ENCODE assay signal across 10 mouse cellular contexts in genomic region chr19:5069978-5070377, GRCm38 (mm10). TPM values are rescaled to one million over a fixed set of nuclear protein-coding genes. Genes with fewer than 3 reads are reported as not detected.
DNase-seq lines count a peak whose midpoint lies in the region; ATAC-seq and TF ChIP-seq lines count a peak whose summit lies in the region.
"Had no signal": no experiment of that assay in that cellular context is flagged by ENCODE, and none has a peak within 500 bp of the region (broad histone marks: within the 10 kb centered on the region; RNA-seq: fewer than 3 reads in every experiment).

No protein-coding gene starts in this region.

- ATAC-seq in forebrain, embryonic 12.5 days (ENCODE audit: low FRiP score) = no peak
- no peak for ATAC-seq in forebrain, embryonic 14.5 days
- no peak for ATAC-seq in liver, embryonic 12.5 days
- ATAC-seq in limb, embryonic 14.5 days (ENCODE audit: low FRiP score, low read depth) = no peak

- DNase-seq in forebrain, embryonic 14.5 days (ENCODE audit: low spot score) = no peak
- no peak for DNase-seq in liver
- DNase-seq in limb, embryonic 14.5 days (ENCODE audit: low spot score) = no peak
- DNase-seq in spleen, postnatal 14 days (ENCODE audit: low spot score in 2 of 2) = no peak
- no peak for DNase-seq in ovary, postnatal 10 days (ENCODE audit: low spot score)
- DNase-seq: embryo, embryonic 11 days; thymus, postnatal 36 days had no signal

- peaks cover 54% of the 10 kb centered on the region for H3K4me1 ChIP-seq in forebrain, embryonic 12.5 days
- peaks cover 24% of the 10 kb centered on the region for H3K4me1 ChIP-seq in forebrain, embryonic 14.5 days (ENCODE audit: control insufficient read depth, insufficient read depth, low read length)
- peaks cover 71% of the 10 kb centered on the region for H3K4me1 ChIP-seq in liver, embryonic 12.5 days
- H3K4me1 ChIP-seq in embryonic fibroblast, embryonic 13.5 days (ENCODE audit: control insufficient read depth, insufficient read depth, low read length) = peaks cover 13% of the 10 kb centered on the region
- H3K4me1 ChIP-seq in limb, embryonic 14.5 days (ENCODE audit: control insufficient read depth, insufficient read depth, low read length) = peaks cover 44% of the 10 kb centered on the region

- WGBS in forebrain, embryonic 12.5 days = 89% methylated on average over 7 of the region's 7 CpGs
- 86% methylated on average over 7 of the region's 7 CpGs for WGBS in forebrain, embryonic 14.5 days
- 66% methylated on average over 7 of the region's 7 CpGs for WGBS in liver, embryonic 12.5 days (ENCODE audit: insufficient replicate concordance)
- WGBS in limb, embryonic 14.5 days = 66% methylated on average over 7 of the region's 7 CpGs

- no peak for TF ChIP-seq CTCF in embryonic fibroblast, embryonic 13.5 days (IDR thresholded peaks at IDR 0.05; ENCODE audit: borderline replicate concordance, insufficient read depth, low read length)

- H3K4me2 ChIP-seq in forebrain, embryonic 12.5 days = 0 out of 2 replicates have a peak overlapping the region, but pooled peaks have one; percentile 17
- H3K4me2 ChIP-seq in forebrain, embryonic 14.5 days (ENCODE audit: low read length) = no peak overlapping the region
- H3K4me2 ChIP-seq in liver, embryonic 12.5 days = peak overlapping the region; percentile 92
- peak overlapping the region; percentile 94 for H3K4me2 ChIP-seq in limb, embryonic 14.5 days (replicated peaks; ENCODE audit: low read depth, low read length, severe bottlenecking)

- peak; percentile 64 for TF ChIP-seq POLR2A in embryonic fibroblast, embryonic 13.5 days (IDR thresholded peaks at IDR 0.05; ENCODE audit: low read depth, low read length)
- TF ChIP-seq POLR2A in limb, embryonic 14.5 days (IDR thresholded peaks at IDR 0.05; ENCODE audit: borderline replicate concordance, extremely low read depth, insufficient read depth, insufficient read length) = no peak

- no peak overlapping the region; the same call in 1 of the 2 replicates for H3K4me3 ChIP-seq in forebrain, embryonic 12.5 days (replicated peaks)
- H3K4me3 ChIP-seq in forebrain, embryonic 14.5 days (ENCODE audit: low read depth, low read length) = no peak overlapping the region
- 0 out of 2 replicates have a peak overlapping the region, but pooled peaks have one; percentile 2 for H3K4me3 ChIP-seq in liver, embryonic 12.5 days
- peak overlapping the region; percentile 29; the same call in 1 of the 2 replicates for H3K4me3 ChIP-seq in embryonic fibroblast, embryonic 13.5 days (ENCODE audit: insufficient read depth, low read length)
- peak overlapping the region; percentile 64 for H3K4me3 ChIP-seq in limb, embryonic 14.5 days (replicated peaks; ENCODE audit: low read length)

- H3K36me3 ChIP-seq in forebrain, embryonic 12.5 days (replicated peaks) = no peaks in the 10 kb centered on the region
- H3K36me3 ChIP-seq in forebrain, embryonic 14.5 days (ENCODE audit: control insufficient read depth, insufficient read depth, low read length) = no peaks in the 10 kb centered on the region
- no peaks in the 10 kb centered on the region for H3K36me3 ChIP-seq in liver, embryonic 12.5 days
- H3K36me3 ChIP-seq in limb, embryonic 14.5 days (ENCODE audit: control insufficient read depth, insufficient read depth, low read length) = no peaks in the 10 kb centered on the region

- no peak overlapping the region for H3K27ac ChIP-seq in forebrain, embryonic 12.5 days
- H3K27ac ChIP-seq in forebrain, embryonic 14.5 days (ENCODE audit: low read depth, low read length) = no peak overlapping the region
- no peak overlapping the region for H3K27ac ChIP-seq in liver, embryonic 12.5 days
- peak overlapping the region; percentile 75 for H3K27ac ChIP-seq in embryonic fibroblast, embryonic 13.5 days (ENCODE audit: insufficient read depth, low read length)
- H3K27ac ChIP-seq in limb, embryonic 14.5 days (replicated peaks; ENCODE audit: low read depth, low read length) = peak overlapping the region; percentile 96

- peaks cover 66% of the 10 kb centered on the region for H3K27me3 ChIP-seq in forebrain, embryonic 12.5 days
- peaks cover 15% of the 10 kb centered on the region for H3K27me3 ChIP-seq in forebrain, embryonic 14.5 days (replicated peaks; ENCODE audit: control insufficient read depth, insufficient read depth, low read length)
- H3K27me3 ChIP-seq in liver, embryonic 12.5 days (replicated peaks) = peaks cover 65% of the 10 kb centered on the region
- no peaks in the 10 kb centered on the region for H3K27me3 ChIP-seq in limb, embryonic 14.5 days (ENCODE audit: control insufficient read depth, insufficient read depth, low read length)

- no peak overlapping the region for H3K9ac ChIP-seq in forebrain, embryonic 12.5 days
- H3K9ac ChIP-seq in forebrain, embryonic 14.5 days (ENCODE audit: low read length) = no peak overlapping the region
- no peak overlapping the region for H3K9ac ChIP-seq in liver, embryonic 12.5 days
- H3K9ac ChIP-seq in limb, embryonic 14.5 days (ENCODE audit: low read depth, low read length, severe bottlenecking) = peak overlapping the region; percentile 58; the same call in 1 of the 2 replicates

- no peaks in the 10 kb centered on the region for H3K9me3 ChIP-seq in forebrain, embryonic 12.5 days
- H3K9me3 ChIP-seq in forebrain, embryonic 14.5 days (replicated peaks; ENCODE audit: control insufficient read depth, low read length) = no peaks in the 10 kb centered on the region
- no peaks in the 10 kb centered on the region for H3K9me3 ChIP-seq in liver, embryonic 12.5 days (replicated peaks)
- H3K9me3 ChIP-seq in limb, embryonic 14.5 days (ENCODE audit: control insufficient read depth, low read length) = no peaks in the 10 kb centered on the region

RNA-seq across cellular contexts. Expression of gene Cd248, which starts 2.1 kb away (rescaled TPM):
- 16.4 and 17.1 TPM in 2 replicates for polyA plus RNA-seq in forebrain, embryonic 12.5 days (2016; fragmentation: Nextera tagmentation; extraction: Ambion mirVana)
- polyA plus RNA-seq in forebrain, embryonic 14.5 days (2014; fragmentation: Nextera tagmentation; extraction: Ambion mirVana) = 12.5 and 16.2 TPM in 2 replicates
- 7.7 and 9.5 TPM in 2 replicates for polyA plus RNA-seq in liver, embryonic 12.5 days (2016; fragmentation: Nextera tagmentation; extraction: Ambion mirVana)
- polyA plus RNA-seq in embryonic fibroblast, embryonic 13.5 days (2011; ENCODE audit: insufficient read length, low read depth, missing spikeins) = 202 and 292 TPM in 2 replicates
- 97.5 and 115 TPM in 2 replicates for polyA plus RNA-seq in limb, embryonic 14.5 days (2012; rRNA removed)
- polyA plus RNA-seq in limb, embryonic 14.5 days (2014; fragmentation: Nextera tagmentation; extraction: Ambion mirVana) = 123 and 127 TPM in 2 replicates

RNA-seq across cellular contexts. Expression of gene Tmem151a, which starts 15.4 kb away (rescaled TPM):
- 1.7 and 2.0 TPM in 2 replicates for polyA plus RNA-seq in forebrain, embryonic 12.5 days (2016; fragmentation: Nextera tagmentation; extraction: Ambion mirVana)
- polyA plus RNA-seq in forebrain, embryonic 14.5 days (2014; fragmentation: Nextera tagmentation; extraction: Ambion mirVana) = 5.4 and 7.5 TPM in 2 replicates
- polyA plus RNA-seq in liver, embryonic 12.5 days (2016; fragmentation: Nextera tagmentation; extraction: Ambion mirVana) = 1.0 and 1.5 TPM in 2 replicates
- 6.0 and 7.2 TPM in 2 replicates for polyA plus RNA-seq in embryonic fibroblast, embryonic 13.5 days (2011; ENCODE audit: insufficient read length, low read depth, missing spikeins)
- polyA plus RNA-seq in limb, embryonic 14.5 days (2012; rRNA removed) = 0.96 and 1.4 TPM in 2 replicates
- 1.8 and 2.1 TPM in 2 replicates for polyA plus RNA-seq in limb, embryonic 14.5 days (2014; fragmentation: Nextera tagmentation; extraction: Ambion mirVana)

RNA-seq across cellular contexts. Expression of gene Yif1a, which starts 18.4 kb away (rescaled TPM):
- 54.4 and 56.4 TPM in 2 replicates for polyA plus RNA-seq in forebrain, embryonic 12.5 days (2016; fragmentation: Nextera tagmentation; extraction: Ambion mirVana)
- polyA plus RNA-seq in forebrain, embryonic 14.5 days (2014; fragmentation: Nextera tagmentation; extraction: Ambion mirVana) = 71.6 and 95.5 TPM in 2 replicates
- 51.7 and 53.9 TPM in 2 replicates for polyA plus RNA-seq in liver, embryonic 12.5 days (2016; fragmentation: Nextera tagmentation; extraction: Ambion mirVana)
- polyA plus RNA-seq in embryonic fibroblast, embryonic 13.5 days (2011; ENCODE audit: insufficient read length, low read depth, missing spikeins) = 94.1 and 96.4 TPM in 2 replicates
- 121 and 130 TPM in 2 replicates for polyA plus RNA-seq in limb, embryonic 14.5 days (2012; rRNA removed)
- polyA plus RNA-seq in limb, embryonic 14.5 days (2014; fragmentation: Nextera tagmentation; extraction: Ambion mirVana) = 129 and 144 TPM in 2 replicates

RNA-seq across cellular contexts. Expression of gene Rin1, which starts 19.7 kb away (rescaled TPM):
- polyA plus RNA-seq in forebrain, embryonic 12.5 days (2016; fragmentation: Nextera tagmentation; extraction: Ambion mirVana) = 0.87 and 1.6 TPM in 2 replicates
- polyA plus RNA-seq in forebrain, embryonic 14.5 days (2014; fragmentation: Nextera tagmentation; extraction: Ambion mirVana) = 1.3 and 1.4 TPM in 2 replicates
- 0.50 and 0.92 TPM in 2 replicates for polyA plus RNA-seq in liver, embryonic 12.5 days (2016; fragmentation: Nextera tagmentation; extraction: Ambion mirVana)
- 60.2 and 82.9 TPM in 2 replicates for polyA plus RNA-seq in embryonic fibroblast, embryonic 13.5 days (2011; ENCODE audit: insufficient read length, low read depth, missing spikeins)
- 4.9 and 6.1 TPM in 2 replicates for polyA plus RNA-seq in limb, embryonic 14.5 days (2012; rRNA removed)
- polyA plus RNA-seq in limb, embryonic 14.5 days (2014; fragmentation: Nextera tagmentation; extraction: Ambion mirVana) = 2.5 and 2.6 TPM in 2 replicates

RNA-seq across cellular contexts. Expression of gene Cnih2, which starts 28.3 kb away (rescaled TPM):
- polyA plus RNA-seq in forebrain, embryonic 12.5 days (2016; fragmentation: Nextera tagmentation; extraction: Ambion mirVana) = 168 and 180 TPM in 2 replicates
- 350 and 370 TPM in 2 replicates for polyA plus RNA-seq in forebrain, embryonic 14.5 days (2014; fragmentation: Nextera tagmentation; extraction: Ambion mirVana)
- polyA plus RNA-seq in liver, embryonic 12.5 days (2016; fragmentation: Nextera tagmentation; extraction: Ambion mirVana) = 3.5 and 3.8 TPM in 2 replicates
- 4.7 and 5.2 TPM in 2 replicates for polyA plus RNA-seq in embryonic fibroblast, embryonic 13.5 days (2011; ENCODE audit: insufficient read length, low read depth, missing spikeins)
- 40.8 and 60.9 TPM in 2 replicates for polyA plus RNA-seq in limb, embryonic 14.5 days (2012; rRNA removed)
- 40.5 and 45.1 TPM in 2 replicates for polyA plus RNA-seq in limb, embryonic 14.5 days (2014; fragmentation: Nextera tagmentation; extraction: Ambion mirVana)

Comparison
In these comparisons a context has a peak if more than half of its experiments do, and no peak if none do; other contexts are left out.
1. H3K27ac ChIP-seq: peak in embryonic fibroblast, embryonic 13.5 days (single experiment) and limb, embryonic 14.5 days (single experiment); none in forebrain, embryonic 12.5 days (single experiment), forebrain, embryonic 14.5 days (single experiment) and liver, embryonic 12.5 days (single experiment).
2. H3K4me3 ChIP-seq: peak in liver, embryonic 12.5 days (single experiment), embryonic fibroblast, embryonic 13.5 days (single experiment) and limb, embryonic 14.5 days (single experiment); none in forebrain, embryonic 12.5 days (single experiment) and forebrain, embryonic 14.5 days (single experiment).